Mouse (Mus musculus) adrenal gland, adult 18-20 months (tissue): ENCODE measurements around the gene D430019H16Rik. TPM values are rescaled to one million over a fixed set of nuclear protein-coding genes. Genes with fewer than 3 reads are reported as not detected.

Experiments
- DNase-seq, 2 experiments: peaks; one replicate each; pipeline ENCODE4 v3.0.0; 2021 to 2022; ENCODE audit warnings: low spot score in 2 of 2
- total RNA-seq, 2 experiments: library from RNA; stranded (reverse); gene quantifications; 1 replicate in 1 of 2; 2 replicates in 1 of 2; pipeline ENCODE4 v1.2.3; 2021

D430019H16Rik gene
- total RNA-seq, 2 experiments from 2014 or later, result 3.8 to 4.4 TPM

- DNase-seq, result no peak
Observed at GRCm38 (mm10) chr12:105483503-105483902, 29.8 kb downstream of the D430019H16Rik start.

- DNase-seq, result no peak
Observed at GRCm38 (mm10) chr12:105490227-105490626, 36.6 kb downstream of the D430019H16Rik start.

GRCm38 (mm10) chr12:105490794-105491193, 37.1 kb downstream of the D430019H16Rik start:
- no peak for DNase-seq

GRCm38 (mm10) chr12:105494796-105495195, 41.1 kb downstream of the D430019H16Rik start:
- DNase-seq, result no peak

GRCm38 (mm10) chr12:105497894-105498293, 44.2 kb downstream of the D430019H16Rik start:
- DNase-seq, result peak; percentile 83 to 86

GRCm38 (mm10) chr12:105498423-105498822, 44.8 kb downstream of the D430019H16Rik start:
- DNase-seq, result no peak

- no peak for DNase-seq
Observed at GRCm38 (mm10) chr12:105498842-105499241, 45.2 kb downstream of the D430019H16Rik start.

- no peak for DNase-seq
Observed at GRCm38 (mm10) chr12:105500940-105501339, 47.3 kb downstream of the D430019H16Rik start.

- DNase-seq, result no peak
Observed at GRCm38 (mm10) chr12:105504736-105505135, 51.1 kb downstream of the D430019H16Rik start.

- DNase-seq, result no peak
Observed at GRCm38 (mm10) chr12:105511109-105511508, 57.5 kb downstream of the D430019H16Rik start.

- DNase-seq, result no peak
Observed at GRCm38 (mm10) chr12:105511671-105512502, 58.2 kb downstream of the D430019H16Rik start.

GRCm38 (mm10) chr12:105514111-105514510, 60.5 kb downstream of the D430019H16Rik start:
- no peak for DNase-seq

- peak; percentile 41 to 44 for DNase-seq
Observed at GRCm38 (mm10) chr12:105517026-105517675, 63.5 kb downstream of the D430019H16Rik start.

GRCm38 (mm10) chr12:105519851-105520250, 66.2 kb downstream of the D430019H16Rik start:
- no peak for DNase-seq

- no peak for DNase-seq
Observed at GRCm38 (mm10) chr12:105521170-105521762, 67.6 kb downstream of the D430019H16Rik start.

- no peak for DNase-seq
Observed at GRCm38 (mm10) chr12:105523737-105524136, 70.1 kb downstream of the D430019H16Rik start.

GRCm38 (mm10) chr12:105526186-105526585, 72.5 kb downstream of the D430019H16Rik start:
- no peak for DNase-seq

- no peak for DNase-seq
Observed at GRCm38 (mm10) chr12:105526829-105527228, 73.2 kb downstream of the D430019H16Rik start.

GRCm38 (mm10) chr12:105529545-105529944, 75.9 kb downstream of the D430019H16Rik start:
- DNase-seq, result no peak

GRCm38 (mm10) chr12:105531724-105532371, 78.2 kb downstream of the D430019H16Rik start:
- no peak for DNase-seq

GRCm38 (mm10) chr12:105534842-105535241, 81.2 kb downstream of the D430019H16Rik start:
- no peak for DNase-seq
